Mouse (Mus musculus): ENCODE measurements at regions not wholly inside any gene's neighbourhood (a gene's known extent, or its start where the extent isn't known, plus 50 kb on each side); places are given as distances from the start of the nearest gene placed in this dataset.

GRCm38 (mm10) chr12:49084505-49084904, 298.0 kb upstream of the Foxg1 start:
- DNase-seq (ENCODE audit: low spot score in 2 of 2) = no peak

GRCm38 (mm10) chr12:49086076-49086475, 296.4 kb upstream of the Foxg1 start:
- no peak for DNase-seq (ENCODE audit: low spot score in 2 of 2)

GRCm38 (mm10) chr12:49090177-49090576, 292.3 kb upstream of the Foxg1 start:
- DNase-seq (ENCODE audit: low spot score in 2 of 2) = no peak

- DNase-seq (ENCODE audit: low spot score in 2 of 2) = no peak
Measured at GRCm38 (mm10) chr12:49105931-49106330, 276.5 kb upstream of the Foxg1 start.

- no peak for DNase-seq (ENCODE audit: low spot score in 2 of 2)
Measured at GRCm38 (mm10) chr12:49106399-49107382, 275.8 kb upstream of the Foxg1 start.

- DNase-seq (ENCODE audit: low spot score in 2 of 2) = no peak
Measured at GRCm38 (mm10) chr12:49107415-49108148, 274.9 kb upstream of the Foxg1 start.

GRCm38 (mm10) chr12:49131093-49131492, 251.4 kb upstream of the Foxg1 start:
- DNase-seq (ENCODE audit: low spot score in 2 of 2) = peak in 1 of 2 experiments; percentile 28

GRCm38 (mm10) chr12:49170097-49170496, 212.4 kb upstream of the Foxg1 start:
- no peak for DNase-seq (ENCODE audit: low spot score in 2 of 2)

GRCm38 (mm10) chr12:49171014-49171677, 211.3 kb upstream of the Foxg1 start:
- no peak for DNase-seq (ENCODE audit: low spot score in 2 of 2)

GRCm38 (mm10) chr12:49191348-49191747, 191.1 kb upstream of the Foxg1 start:
- no peak for DNase-seq (ENCODE audit: low spot score in 2 of 2)

- no peak for DNase-seq (ENCODE audit: low spot score in 2 of 2)
Measured at GRCm38 (mm10) chr12:49233524-49234306, 148.7 kb upstream of the Foxg1 start.
